Mouse (Mus musculus) neural tube, embryonic 10.5 days (tissue): ENCODE measurements at regions not wholly inside any gene's neighbourhood (a gene's known extent, or its start where the extent isn't known, plus 50 kb on each side); places are given as distances from the start of the nearest gene placed in this dataset.

Source experiments
- DNase-seq: peaks from one replicate; pipeline ENCODE4 v3.0.0-alpha.2; 2017; ENCODE audit warnings: low spot score; ENCODE audit errors: extremely low spot score

DNA sequence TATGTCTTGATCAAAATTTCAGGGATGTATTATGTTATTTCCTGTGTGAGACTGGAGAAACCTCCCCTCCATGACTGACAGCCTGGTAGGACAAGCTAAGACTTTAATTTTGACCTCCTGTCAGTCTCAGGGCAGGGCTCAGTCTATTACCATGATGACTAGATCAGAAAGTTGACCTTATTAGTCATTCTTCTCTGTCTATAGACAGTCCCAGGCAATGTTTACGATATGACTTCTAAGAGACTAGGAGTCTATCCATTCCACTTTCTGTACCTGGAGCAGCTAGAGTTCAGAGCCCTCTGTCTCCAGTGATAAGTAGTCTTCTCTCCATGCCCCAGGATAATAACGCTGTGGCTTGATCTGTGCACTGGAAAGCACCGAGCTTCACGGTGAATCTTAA, 107.0 kb upstream of the Bcl6 start:
- DNase-seq, result no peak

DNA sequence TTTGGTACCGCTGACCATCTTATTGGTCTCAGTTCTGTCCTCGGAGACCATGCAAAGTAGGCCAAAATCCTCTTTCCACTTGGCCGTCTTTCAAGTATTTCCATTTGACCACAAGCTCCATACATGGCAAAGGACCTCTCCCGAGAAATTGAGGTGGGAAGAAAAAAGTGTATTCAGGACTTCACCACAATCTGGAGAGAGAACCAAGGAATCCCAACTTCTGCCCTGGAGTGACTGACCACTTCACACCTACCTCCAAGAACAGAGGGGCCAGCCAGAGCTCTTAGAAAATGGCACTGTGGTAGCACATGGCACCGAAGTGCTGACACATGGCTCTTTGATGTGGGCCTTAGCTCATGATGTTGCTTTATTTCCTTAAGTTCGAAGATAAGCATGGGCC, 105.9 kb upstream of the Bcl6 start:
- DNase-seq, result no peak

- no peak for DNase-seq
Measured at GRCm38 (mm10) chr16:24093624-24094023, 105.0 kb upstream of the Bcl6 start.

GRCm38 (mm10) chr16:24092616-24093525, 104.2 kb upstream of the Bcl6 start:
- DNase-seq, result no peak

DNA sequence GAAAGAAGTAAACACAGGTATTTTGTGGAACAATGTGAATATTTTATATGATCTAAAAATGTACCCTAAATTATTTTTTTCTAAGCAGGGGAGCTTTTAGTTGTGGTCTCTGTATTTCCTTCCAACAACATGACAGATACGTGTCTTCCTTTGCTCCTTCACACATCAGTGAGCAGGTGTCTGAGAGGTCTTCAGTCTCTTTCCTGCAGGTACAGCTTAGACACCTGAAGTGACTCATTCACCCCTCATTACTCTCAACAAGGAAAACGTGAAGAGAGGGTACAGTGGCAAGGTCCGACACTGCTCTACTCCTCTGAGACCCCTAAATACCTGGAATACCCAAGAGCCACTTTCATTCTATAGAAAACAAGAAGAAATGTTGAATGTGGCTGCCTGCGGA, 103.5 kb upstream of the Bcl6 start:
- no peak for DNase-seq

DNA sequence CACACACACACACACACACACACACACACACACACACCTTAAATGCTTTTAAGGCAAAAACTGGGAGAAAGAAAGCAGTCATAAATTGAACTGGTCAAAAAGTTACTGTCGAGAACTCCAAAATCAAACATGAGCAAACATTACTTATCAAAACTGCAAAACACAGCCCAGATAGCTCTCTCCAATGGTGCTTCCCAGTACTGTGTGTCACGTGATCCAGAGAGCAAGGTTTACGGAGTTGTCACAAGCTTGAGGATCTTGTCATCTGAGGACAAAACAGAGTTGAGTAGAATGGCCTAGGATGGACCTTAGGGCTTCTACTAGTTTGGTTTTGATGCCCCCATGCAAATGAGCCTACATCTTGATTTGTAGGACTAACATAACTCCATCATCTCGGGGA, 102.3 kb upstream of the Bcl6 start:
- no peak for DNase-seq

GRCm38 (mm10) chr16:24089840-24090762, 101.4 kb upstream of the Bcl6 start:
- no peak for DNase-seq

DNA sequence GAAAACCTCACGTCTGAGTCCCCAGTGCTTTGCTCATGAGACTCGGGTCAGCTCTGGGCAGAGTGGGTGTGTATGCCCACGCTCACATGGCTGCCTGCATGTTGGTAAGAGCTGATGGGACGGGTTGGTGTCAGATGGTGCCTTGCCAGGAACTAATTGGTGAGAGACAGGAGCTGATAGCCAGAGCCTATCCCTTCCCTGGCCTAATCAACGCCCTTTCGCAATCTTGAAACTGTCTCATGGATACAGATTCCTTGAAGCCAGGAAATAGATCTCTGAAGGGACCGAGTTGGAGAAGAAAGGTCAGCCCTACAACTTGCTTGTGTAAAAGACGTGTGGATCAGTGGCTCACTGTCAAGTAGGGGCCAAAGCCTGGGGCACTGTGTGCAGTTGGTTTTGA, 95.3 kb upstream of the Bcl6 start:
- no peak for DNase-seq

DNA sequence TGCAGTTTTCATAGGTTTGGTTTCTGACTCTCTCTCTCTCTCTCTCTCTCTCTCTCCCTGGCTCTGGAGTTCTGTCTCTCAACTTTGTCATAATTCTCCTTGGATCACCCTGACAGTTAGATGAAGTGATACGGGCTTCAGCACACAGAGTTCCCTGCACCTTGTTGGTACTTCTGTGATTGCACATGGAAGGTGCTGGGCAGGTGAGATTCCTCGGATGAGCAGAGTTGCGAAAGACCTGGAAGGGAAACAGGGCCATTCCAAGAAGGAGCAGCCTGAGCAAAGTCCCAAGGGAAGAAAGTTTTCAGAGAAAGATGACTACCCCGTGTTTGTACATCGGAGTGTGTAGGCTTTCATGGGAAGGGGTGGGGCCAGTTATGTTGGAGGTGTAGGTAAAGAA, 91.8 kb upstream of the Bcl6 start:
- DNase-seq, result no peak

- DNase-seq, result no peak
Measured at GRCm38 (mm10) chr16:24078622-24079021, 90.0 kb upstream of the Bcl6 start.

DNA sequence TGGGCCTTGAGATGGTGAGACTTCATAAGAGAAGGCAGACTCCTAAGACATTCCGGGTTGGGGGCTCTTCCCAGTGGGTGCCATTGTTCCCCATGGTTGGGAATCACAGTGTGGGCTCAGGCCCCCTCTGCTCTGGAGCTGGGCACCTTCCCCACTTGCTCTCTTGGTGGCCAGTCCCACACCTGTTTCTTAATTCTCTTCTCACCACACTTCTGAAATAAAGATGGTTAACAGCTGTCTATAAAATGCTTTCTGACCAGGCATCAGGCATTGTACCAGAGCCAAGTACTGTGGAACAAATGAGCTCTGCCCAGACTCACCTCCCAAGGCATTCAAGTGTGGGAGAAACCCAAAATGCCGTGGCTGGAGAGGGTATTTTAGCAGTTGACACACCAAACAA, 88.8 kb upstream of the Bcl6 start:
- no peak for DNase-seq

DNA sequence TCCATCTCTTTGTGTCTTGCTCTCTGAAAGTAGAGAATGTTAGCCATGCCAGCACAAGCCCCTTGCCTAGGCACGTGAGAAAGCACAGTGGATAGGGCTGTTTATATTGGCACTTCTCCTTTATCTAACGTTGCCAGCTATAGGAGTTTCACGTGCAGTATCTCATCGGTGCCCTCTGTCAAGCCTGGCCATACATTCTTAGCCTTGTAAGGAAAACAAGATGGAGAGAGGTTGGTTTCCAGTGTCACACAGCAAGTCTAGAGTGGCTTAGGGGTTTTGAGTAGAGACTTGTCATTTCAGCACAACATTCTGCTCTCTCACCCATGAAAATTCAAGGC, 88.1 kb upstream of the Bcl6 start:
- no peak for DNase-seq

- DNase-seq, result no peak
Measured at GRCm38 (mm10) chr16:24076109-24076798, 87.6 kb upstream of the Bcl6 start.

DNA sequence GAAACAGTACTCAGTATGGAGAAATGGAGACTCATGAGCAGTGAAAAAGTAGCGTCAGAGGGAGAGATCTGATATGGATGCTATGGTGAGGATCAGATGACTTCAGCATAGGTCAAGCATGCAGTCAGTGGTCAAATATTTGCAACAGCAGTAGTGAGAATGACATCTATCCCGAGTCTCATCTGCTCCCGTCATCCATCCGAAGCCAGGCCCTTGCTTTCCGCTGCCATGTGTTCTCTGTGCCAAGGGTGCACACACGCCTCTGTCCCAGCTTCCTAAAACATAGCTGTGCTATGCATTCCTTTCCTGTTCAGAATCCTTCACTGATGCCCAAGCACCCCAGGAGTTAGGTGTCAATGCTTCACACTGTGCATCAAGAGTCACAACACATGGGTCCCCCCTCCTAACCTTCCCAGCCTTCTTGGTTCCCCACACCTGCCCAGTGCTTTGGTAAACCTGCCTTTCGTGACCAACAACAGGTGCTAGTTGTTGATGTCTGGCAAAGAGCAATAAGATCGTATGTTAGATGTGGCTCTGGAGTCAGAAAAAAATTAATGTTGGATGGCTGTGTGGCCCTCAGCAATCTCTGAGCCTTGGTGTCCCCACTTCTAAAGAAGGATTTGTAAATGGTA, 85.1 kb upstream of the Bcl6 start:
- no peak for DNase-seq

- no peak for DNase-seq
Measured at GRCm38 (mm10) chr16:24073065-24073464, 84.4 kb upstream of the Bcl6 start.

GRCm38 (mm10) chr16:24069411-24069810, 80.8 kb upstream of the Bcl6 start:
- no peak for DNase-seq

DNA sequence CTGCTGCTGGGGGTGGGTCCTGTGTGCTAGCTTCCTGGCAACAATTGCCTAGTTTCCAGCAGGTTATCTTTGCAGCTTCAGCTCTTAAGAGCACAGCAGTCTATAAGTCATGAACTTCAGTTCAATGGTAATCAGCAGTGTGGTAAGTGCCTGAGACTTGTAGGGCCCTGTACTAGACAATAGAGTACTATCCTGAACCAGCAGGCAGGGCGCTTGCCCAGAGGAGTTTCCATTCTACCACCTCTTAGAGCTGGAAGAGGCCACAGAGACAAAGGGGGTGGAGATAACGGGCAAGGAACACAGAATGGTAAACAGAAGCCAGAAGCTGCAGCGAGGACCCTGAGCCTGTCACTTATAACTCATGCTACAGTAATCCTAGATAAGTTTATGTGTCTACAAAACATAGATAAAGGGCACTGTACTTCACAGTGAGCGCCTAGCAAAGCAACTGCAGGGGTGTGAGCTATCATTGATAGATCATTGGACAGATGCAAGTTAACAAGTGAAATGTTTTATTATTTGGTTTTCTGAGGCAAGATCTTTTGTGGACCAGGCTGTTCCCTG, 79.7 kb upstream of the Bcl6 start:
- no peak for DNase-seq

- no peak for DNase-seq
Measured at GRCm38 (mm10) chr16:24062314-24062713, 73.7 kb upstream of the Bcl6 start.

DNA sequence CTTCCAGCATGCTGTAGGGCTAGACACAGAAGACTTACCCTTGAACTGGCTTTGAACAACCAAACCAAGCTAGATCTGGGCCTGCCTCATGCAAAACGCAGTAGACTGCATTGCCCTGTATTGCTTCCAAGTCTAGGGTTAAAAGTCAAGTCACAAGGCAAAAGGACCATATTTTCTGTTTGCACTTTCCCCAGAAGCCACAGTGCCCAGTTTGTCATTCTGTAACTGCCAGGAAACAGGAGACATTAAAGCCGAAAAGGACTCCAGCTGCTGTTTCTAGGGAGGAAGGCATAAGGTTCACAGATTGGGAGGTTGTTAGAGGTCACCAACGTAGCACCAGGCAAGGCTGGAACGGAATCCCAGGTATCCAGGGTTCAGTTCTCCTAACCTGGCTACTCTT, 72.8 kb upstream of the Bcl6 start:
- DNase-seq, result no peak

DNA sequence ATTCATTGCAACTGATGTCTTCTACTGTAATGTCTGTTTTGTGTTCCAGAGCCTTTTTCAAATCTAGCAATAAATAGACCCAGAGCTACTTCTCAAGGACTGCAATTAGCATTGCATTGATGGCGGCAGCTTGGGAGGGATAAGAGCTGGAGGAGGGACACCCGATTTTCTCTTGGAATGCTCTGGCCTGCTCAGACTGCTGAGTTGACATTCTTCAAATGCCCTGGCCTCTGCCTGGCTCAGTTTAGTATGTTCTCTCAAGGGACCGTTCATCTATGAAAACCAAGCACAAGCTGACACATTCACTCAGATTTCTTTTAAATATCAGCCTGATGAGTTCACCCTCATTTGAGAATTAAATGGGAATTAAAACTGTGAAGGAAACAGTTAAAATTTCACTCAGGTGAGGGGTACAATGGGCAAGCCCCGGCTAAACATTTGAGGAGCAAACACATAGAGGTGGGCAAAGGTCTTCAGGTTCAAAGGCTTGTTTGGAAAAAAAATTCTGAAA, 70.5 kb upstream of the Bcl6 start:
- DNase-seq, result no peak
